Mouse (Mus musculus): ENCODE measurements at regions not wholly inside any gene's neighbourhood (a gene's known extent, or its start where the extent isn't known, plus 50 kb on each side); places are given as distances from the start of the nearest gene placed in this dataset.

DNA sequence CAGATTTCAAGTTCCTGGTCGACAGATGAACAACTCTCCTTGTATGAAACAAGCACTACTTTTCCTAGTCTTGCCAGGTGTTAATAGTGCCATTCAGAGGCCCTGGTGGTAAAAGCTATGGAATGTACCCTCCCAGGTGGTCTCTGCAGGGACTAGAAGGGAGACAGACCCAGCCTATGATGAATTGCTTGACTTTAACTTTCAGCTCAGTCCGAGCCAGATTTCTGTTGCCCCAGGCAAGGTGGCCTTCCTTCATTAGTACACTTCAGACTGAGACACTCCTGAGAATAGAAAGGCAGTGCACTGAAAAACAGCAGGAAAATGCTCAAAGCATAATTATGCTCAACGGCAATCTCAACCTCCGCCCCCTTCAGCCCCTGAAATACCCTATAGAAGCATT, 450.8 kb upstream of the Klf12 start:
- Histone ChIP-seq H3K9ac (ENCODE audit: low read depth, low read length, severe bottlenecking) (no peak overlapping the region), H3K27me3 (ENCODE audit: control insufficient read depth, insufficient read depth, low read length) (no peaks in the 10 kb centered on the region), H3K4me3 (replicated peaks; ENCODE audit: low read length) (no peak overlapping the region), H3K27ac (replicated peaks; ENCODE audit: low read depth, low read length) (peak overlapping the region; percentile 50), H3K9me3 (ENCODE audit: control insufficient read depth, low read length) (no peaks in the 10 kb centered on the region), H3K4me2 (replicated peaks; ENCODE audit: low read depth, low read length, severe bottlenecking) (no peak overlapping the region), H3K4me1 (ENCODE audit: control insufficient read depth, insufficient read depth, low read length) (peaks cover 7% of the 10 kb centered on the region), H3K36me3 (ENCODE audit: control insufficient read depth, insufficient read depth, low read length) (no peaks in the 10 kb centered on the region)
- TF ChIP-seq POLR2A (IDR thresholded peaks at IDR 0.05; ENCODE audit: borderline replicate concordance, extremely low read depth, insufficient read depth, insufficient read length), result no peak
- no peak for DNase-seq (ENCODE audit: low spot score)
- no peak for ATAC-seq (ENCODE audit: low FRiP score, low read depth)
- 9% methylated on average over 4 of the region's 4 CpGs for WGBS

DNA sequence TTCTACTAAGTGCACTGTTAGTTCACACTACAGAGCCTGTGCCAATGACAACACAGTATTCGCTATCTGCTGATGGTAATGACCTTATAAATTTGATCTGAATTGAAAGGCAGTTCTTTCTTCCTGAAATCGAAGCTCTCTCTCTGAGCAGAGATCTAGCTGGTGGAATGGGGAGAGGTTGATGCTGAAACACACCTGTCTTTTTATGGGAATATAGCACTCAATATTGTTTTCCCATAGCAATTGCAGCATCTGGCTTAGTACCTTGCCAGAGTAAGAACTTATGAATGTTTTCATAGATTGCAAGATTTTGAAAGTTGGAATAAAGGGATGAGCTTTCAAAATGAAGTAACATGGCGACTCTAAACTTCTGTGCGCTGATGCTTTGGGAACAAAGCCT, 444.0 kb upstream of the Klf12 start:
- TF ChIP-seq POLR2A (IDR thresholded peaks at IDR 0.05; ENCODE audit: borderline replicate concordance, extremely low read depth, insufficient read depth, insufficient read length), result no peak
- Histone ChIP-seq H3K9ac (ENCODE audit: low read depth, low read length, severe bottlenecking) (no peak overlapping the region), H3K27me3 (ENCODE audit: control insufficient read depth, insufficient read depth, low read length) (no peaks in the 10 kb centered on the region), H3K27ac (replicated peaks; ENCODE audit: low read depth, low read length) (0 out of 2 replicates have a peak overlapping the region, but pooled peaks have one; percentile 28), H3K4me2 (replicated peaks; ENCODE audit: low read depth, low read length, severe bottlenecking) (no peak overlapping the region), H3K36me3 (ENCODE audit: control insufficient read depth, insufficient read depth, low read length) (no peaks in the 10 kb centered on the region), H3K9me3 (ENCODE audit: control insufficient read depth, low read length) (no peaks in the 10 kb centered on the region), H3K4me1 (ENCODE audit: control insufficient read depth, insufficient read depth, low read length) (no peaks in the 10 kb centered on the region; the same call in 1 of the 2 replicates), H3K4me3 (replicated peaks; ENCODE audit: low read length) (no peak overlapping the region)
- 34% methylated on average over 4 of the region's 4 CpGs for WGBS
- peak; percentile 54; the same call in 1 of the 2 replicates for ATAC-seq (ENCODE audit: low FRiP score, low read depth)
- no peak for DNase-seq (ENCODE audit: low spot score)

DNA sequence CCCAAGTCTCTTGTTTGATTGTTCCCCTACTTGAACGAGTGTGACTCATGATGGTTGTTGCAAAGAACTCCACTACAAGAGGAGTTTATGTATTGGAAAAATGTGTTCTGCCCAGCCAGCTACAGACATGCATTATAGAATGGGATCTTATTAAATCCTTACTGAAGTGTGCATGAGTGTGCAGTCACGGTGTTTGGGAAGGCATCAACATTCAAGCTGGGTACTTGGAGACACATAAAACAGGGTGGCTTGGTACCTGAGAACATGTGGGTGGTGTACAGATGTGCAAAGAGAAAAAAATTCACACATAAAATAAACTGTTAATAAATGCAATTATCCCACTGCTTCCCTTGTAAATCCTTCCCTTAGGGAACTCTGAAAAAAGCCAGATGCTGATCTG, 443.2 kb upstream of the Klf12 start:
- Histone ChIP-seq H3K4me3 (replicated peaks; ENCODE audit: low read length) (no peak overlapping the region), H3K9me3 (ENCODE audit: control insufficient read depth, low read length) (no peaks in the 10 kb centered on the region), H3K9ac (ENCODE audit: low read depth, low read length, severe bottlenecking) (no peak overlapping the region), H3K4me2 (replicated peaks; ENCODE audit: low read depth, low read length, severe bottlenecking) (no peak overlapping the region), H3K36me3 (ENCODE audit: control insufficient read depth, insufficient read depth, low read length) (no peaks in the 10 kb centered on the region), H3K27me3 (ENCODE audit: control insufficient read depth, insufficient read depth, low read length) (no peaks in the 10 kb centered on the region), H3K4me1 (ENCODE audit: control insufficient read depth, insufficient read depth, low read length) (no peaks in the 10 kb centered on the region; the same call in 1 of the 2 replicates), H3K27ac (replicated peaks; ENCODE audit: low read depth, low read length) (0 out of 2 replicates have a peak overlapping the region, but pooled peaks have one; percentile 5)
- DNase-seq (ENCODE audit: low spot score) (no peak), ATAC-seq (ENCODE audit: low FRiP score, low read depth) (peak; percentile 66)
- no peak for TF ChIP-seq POLR2A (IDR thresholded peaks at IDR 0.05; ENCODE audit: borderline replicate concordance, extremely low read depth, insufficient read depth, insufficient read length)
- WGBS, result 11% methylated on average over 2 of the region's 2 CpGs

DNA sequence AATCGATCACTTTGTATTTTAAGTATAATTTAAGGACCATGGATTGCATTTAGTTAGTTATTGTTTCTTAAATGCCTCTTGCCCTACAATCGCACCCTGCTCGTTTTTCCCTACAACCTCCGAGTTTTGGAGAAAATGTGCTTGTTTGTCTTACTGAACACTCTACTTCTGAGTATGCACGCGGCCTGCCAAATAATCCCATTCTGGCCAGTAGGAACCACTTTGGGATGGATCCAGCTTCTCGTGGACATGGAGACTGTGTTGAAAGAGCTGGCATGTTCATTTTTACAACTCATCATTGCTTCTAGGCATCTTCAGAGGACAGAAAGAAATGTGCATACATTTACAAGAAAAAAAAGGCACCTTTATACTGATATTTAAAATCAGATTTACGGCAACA, 440.5 kb upstream of the Klf12 start:
- Histone ChIP-seq H3K4me3 (replicated peaks; ENCODE audit: low read length) (no peak overlapping the region), H3K9me3 (ENCODE audit: control insufficient read depth, low read length) (no peaks in the 10 kb centered on the region), H3K36me3 (ENCODE audit: control insufficient read depth, insufficient read depth, low read length) (no peaks in the 10 kb centered on the region), H3K4me2 (replicated peaks; ENCODE audit: low read depth, low read length, severe bottlenecking) (no peak overlapping the region), H3K9ac (ENCODE audit: low read depth, low read length, severe bottlenecking) (no peak overlapping the region), H3K27me3 (ENCODE audit: control insufficient read depth, insufficient read depth, low read length) (no peaks in the 10 kb centered on the region), H3K4me1 (ENCODE audit: control insufficient read depth, insufficient read depth, low read length) (no peaks in the 10 kb centered on the region; the same call in 1 of the 2 replicates), H3K27ac (replicated peaks; ENCODE audit: low read depth, low read length) (no peak overlapping the region)
- WGBS, result 69% methylated on average over 8 of the region's 8 CpGs
- ATAC-seq (ENCODE audit: low FRiP score, low read depth) (no peak), DNase-seq (ENCODE audit: low spot score) (no peak)
- TF ChIP-seq POLR2A (IDR thresholded peaks at IDR 0.05; ENCODE audit: borderline replicate concordance, extremely low read depth, insufficient read depth, insufficient read length), result no peak

DNA sequence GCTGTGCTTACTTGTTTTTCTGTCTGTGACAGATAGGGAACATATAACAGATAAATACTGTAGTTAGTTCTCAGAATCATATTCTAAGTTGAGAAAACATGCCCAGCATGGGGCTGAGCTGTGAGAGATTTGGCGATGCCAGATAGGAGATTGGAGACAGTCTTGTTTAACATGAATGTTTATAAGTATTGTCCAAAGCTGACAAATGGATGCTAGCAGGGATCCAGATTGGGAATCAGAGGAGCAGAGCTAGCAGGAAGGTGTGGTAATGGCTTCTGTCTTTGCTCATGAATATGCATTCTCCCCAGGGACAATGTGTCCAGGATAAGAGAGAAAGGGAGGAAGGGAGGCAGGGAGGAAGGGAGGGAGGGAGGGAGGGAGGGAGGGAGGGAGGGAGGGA, 436.2 kb upstream of the Klf12 start:
- no peaks in the 10 kb centered on the region for H3K27me3 ChIP-seq (ENCODE audit: control insufficient read depth, insufficient read depth, low read length)
- DNase-seq (ENCODE audit: low spot score), result no peak
- no peak overlapping the region for H3K4me3 ChIP-seq (replicated peaks; ENCODE audit: low read length)
- no peak overlapping the region for H3K4me2 ChIP-seq (replicated peaks; ENCODE audit: low read depth, low read length, severe bottlenecking)
- WGBS, result 76% methylated on average over 1 of the region's 1 CpGs
- H3K4me1 ChIP-seq (ENCODE audit: control insufficient read depth, insufficient read depth, low read length), result no peaks in the 10 kb centered on the region; the same call in 1 of the 2 replicates
- no peak overlapping the region for H3K27ac ChIP-seq (replicated peaks; ENCODE audit: low read depth, low read length)
- no peak overlapping the region for H3K9ac ChIP-seq (ENCODE audit: low read depth, low read length, severe bottlenecking)
- TF ChIP-seq POLR2A (IDR thresholded peaks at IDR 0.05; ENCODE audit: borderline replicate concordance, extremely low read depth, insufficient read depth, insufficient read length), result no peak
- ATAC-seq (ENCODE audit: low FRiP score, low read depth), result no peak
- no peaks in the 10 kb centered on the region for H3K9me3 ChIP-seq (ENCODE audit: control insufficient read depth, low read length)
- H3K36me3 ChIP-seq (ENCODE audit: control insufficient read depth, insufficient read depth, low read length), result no peaks in the 10 kb centered on the region

DNA sequence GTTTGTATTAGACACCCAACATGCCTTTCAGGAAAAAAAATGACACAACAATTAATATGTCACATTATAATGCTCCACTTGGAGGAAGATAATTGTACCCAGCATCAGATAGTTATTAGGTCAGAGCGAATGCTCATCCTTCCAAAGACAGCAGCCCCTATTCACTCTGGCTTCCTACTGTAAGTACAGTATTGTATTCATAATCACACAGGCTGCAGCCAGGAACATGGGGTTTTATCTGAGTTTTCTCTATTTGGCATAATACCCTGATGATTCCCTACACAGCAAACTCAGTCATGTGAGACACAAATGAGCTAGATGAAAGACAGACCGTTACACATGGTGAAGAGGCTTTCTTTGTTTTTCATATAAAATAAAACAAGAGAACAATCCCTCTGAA, 430.5 kb upstream of the Klf12 start:
- Histone ChIP-seq H3K36me3 (ENCODE audit: control insufficient read depth, insufficient read depth, low read length) (no peaks in the 10 kb centered on the region), H3K27ac (replicated peaks; ENCODE audit: low read depth, low read length) (no peak overlapping the region), H3K4me2 (replicated peaks; ENCODE audit: low read depth, low read length, severe bottlenecking) (no peak overlapping the region), H3K4me3 (replicated peaks; ENCODE audit: low read length) (no peak overlapping the region), H3K4me1 (ENCODE audit: control insufficient read depth, insufficient read depth, low read length) (no peaks in the 10 kb centered on the region), H3K27me3 (ENCODE audit: control insufficient read depth, insufficient read depth, low read length) (no peaks in the 10 kb centered on the region), H3K9ac (ENCODE audit: low read depth, low read length, severe bottlenecking) (no peak overlapping the region), H3K9me3 (ENCODE audit: control insufficient read depth, low read length) (no peaks in the 10 kb centered on the region)
- 78% methylated on average over 2 of the region's 2 CpGs for WGBS
- ATAC-seq (ENCODE audit: low FRiP score, low read depth), result no peak
- TF ChIP-seq POLR2A (IDR thresholded peaks at IDR 0.05; ENCODE audit: borderline replicate concordance, extremely low read depth, insufficient read depth, insufficient read length), result no peak
- no peak for DNase-seq (ENCODE audit: low spot score)
